ENCODE assay signal across 8 mouse cellular contexts in the genomic region with DNA sequence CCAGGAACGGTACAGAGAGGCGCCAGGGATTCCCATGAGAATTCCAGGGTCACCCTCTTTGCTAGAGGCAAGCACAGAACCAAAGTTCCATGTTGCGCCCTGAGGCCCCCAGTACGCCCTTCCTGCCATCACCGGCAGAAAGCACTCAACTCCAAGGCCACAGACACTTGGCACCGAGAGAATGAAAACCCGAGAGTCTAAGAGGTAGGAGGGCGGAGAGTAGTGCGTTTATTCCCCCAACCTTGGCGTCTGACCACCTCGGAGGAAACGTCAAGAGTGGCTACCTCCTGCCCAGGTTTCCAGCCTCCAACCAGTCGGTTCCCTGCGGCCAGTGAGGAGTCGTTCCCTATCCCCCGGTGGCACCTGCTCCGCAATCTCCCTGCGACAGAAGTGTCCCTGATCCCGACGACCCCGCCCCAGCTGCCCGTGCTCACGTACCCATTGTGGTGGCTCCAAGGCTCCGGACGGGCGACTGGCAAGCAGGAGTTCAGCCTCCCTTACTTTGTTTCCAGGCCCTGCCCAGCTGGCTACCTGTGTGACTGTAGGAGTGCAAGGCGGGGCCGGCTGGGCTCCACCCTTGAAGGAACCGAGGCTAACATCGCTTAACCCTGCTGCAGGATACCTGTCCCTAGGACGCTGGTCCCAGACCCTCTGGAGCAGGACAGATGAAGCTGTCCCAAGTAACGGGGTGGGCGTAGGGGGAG. TPM values are rescaled to one million over a fixed set of nuclear protein-coding genes. Genes with fewer than 3 reads are reported as not detected.
DNase-seq lines count a peak whose midpoint lies in the region; ATAC-seq lines count a peak whose summit lies in the region.

Slc15a1 (minus strand) TSS at position 472 of the 704 bp plus-strand sequence.

- DNase-seq in embryo, embryonic 9.5 days (ENCODE audit: extremely low spot score) = peak; percentile 16
- no peak for DNase-seq in embryo, embryonic 11 days
- DNase-seq in forebrain, embryonic 11.5 days (ENCODE audit: low spot score) = no peak
- DNase-seq in left cerebral cortex, postnatal 4 days = no peak
- no peak for DNase-seq in cerebellum, adult 9-10 months

- 10% methylated on average over 33 of the region's 33 CpGs for WGBS in forebrain, embryonic 11.5 days
- 11% methylated on average over 33 of the region's 33 CpGs for WGBS in limb, embryonic 12.5 days
- 11% methylated on average over 33 of the region's 33 CpGs for WGBS in midbrain, embryonic 15.5 days

- no peaks in the 10 kb centered on the region for H3K9me3 ChIP-seq in forebrain, embryonic 11.5 days (ENCODE audit: control insufficient read depth, low read length)
- H3K9me3 ChIP-seq in limb, embryonic 12.5 days = no peaks in the 10 kb centered on the region
- no peaks in the 10 kb centered on the region for H3K9me3 ChIP-seq in midbrain, embryonic 15.5 days

- H3K27ac ChIP-seq in forebrain, embryonic 11.5 days (ENCODE audit: low read depth, low read length) = no peak within 1 kb of the TSS
- no peak within 1 kb of the TSS for H3K27ac ChIP-seq in limb, embryonic 12.5 days
- no peak within 1 kb of the TSS for H3K27ac ChIP-seq in midbrain, embryonic 15.5 days

- H3K27me3 ChIP-seq in forebrain, embryonic 11.5 days (ENCODE audit: control insufficient read depth, insufficient read depth, low read length) = peaks cover 22% of the 10 kb centered on the region; the same call in 1 of the 2 replicates
- peaks cover 65% of the 10 kb centered on the region for H3K27me3 ChIP-seq in limb, embryonic 12.5 days
- H3K27me3 ChIP-seq in midbrain, embryonic 15.5 days (replicated peaks) = peaks cover 21% of the 10 kb centered on the region

- H3K4me2 ChIP-seq in forebrain, embryonic 11.5 days (ENCODE audit: low read depth, low read length, severe bottlenecking) = peak within 1 kb of the TSS; percentile 40
- H3K4me2 ChIP-seq in limb, embryonic 12.5 days = peak within 1 kb of the TSS; percentile 42
- H3K4me2 ChIP-seq in midbrain, embryonic 15.5 days = peak within 1 kb of the TSS; percentile 30

- 0 out of 2 replicates have a peak, but pooled peaks have one; percentile 33 for ATAC-seq in forebrain, embryonic 11.5 days (replicated peaks; ENCODE audit: low FRiP score)
- ATAC-seq in limb, embryonic 12.5 days (ENCODE audit: insufficient number of reproducible peaks, insufficient read depth, low FRiP score, low TSS enrichment, low read depth) = no peak
- no peak for ATAC-seq in midbrain, embryonic 15.5 days (replicated peaks)
- no peak for ATAC-seq in monocyte, adult 5-6 weeks (replicated peaks; ENCODE audit: insufficient number of reproducible peaks, low FRiP score, low TSS enrichment, poor library complexity, severe bottlenecking)

- H3K9ac ChIP-seq in forebrain, embryonic 11.5 days (ENCODE audit: low read length) = no peak within 1 kb of the TSS
- no peak within 1 kb of the TSS for H3K9ac ChIP-seq in limb, embryonic 12.5 days (replicated peaks)
- no peak within 1 kb of the TSS for H3K9ac ChIP-seq in midbrain, embryonic 15.5 days

- no peaks in the 10 kb centered on the region for H3K36me3 ChIP-seq in forebrain, embryonic 11.5 days (ENCODE audit: control insufficient read depth, insufficient read depth, low read length)
- no peaks in the 10 kb centered on the region for H3K36me3 ChIP-seq in limb, embryonic 12.5 days
- H3K36me3 ChIP-seq in midbrain, embryonic 15.5 days (replicated peaks) = no peaks in the 10 kb centered on the region

- peaks cover 5% of the 10 kb centered on the region; the same call in 1 of the 2 replicates for H3K4me1 ChIP-seq in forebrain, embryonic 11.5 days (replicated peaks; ENCODE audit: control insufficient read depth, insufficient read depth, low read length)
- peaks cover 6% of the 10 kb centered on the region; the same call in 1 of the 2 replicates for H3K4me1 ChIP-seq in limb, embryonic 12.5 days (replicated peaks)
- H3K4me1 ChIP-seq in midbrain, embryonic 15.5 days = peaks cover 5% of the 10 kb centered on the region; the same call in 1 of the 2 replicates

- H3K4me3 ChIP-seq in forebrain, embryonic 11.5 days (ENCODE audit: low read depth, low read length) = peak within 1 kb of the TSS; percentile 2; the same call in 1 of the 2 replicates
- H3K4me3 ChIP-seq in limb, embryonic 12.5 days (replicated peaks) = no peak within 1 kb of the TSS
- 0 out of 2 replicates have a peak within 1 kb of the TSS, but pooled peaks have one; percentile 8 for H3K4me3 ChIP-seq in midbrain, embryonic 15.5 days

- intact Hi-C loops in left cerebral cortex, postnatal 4 days (cut with DNase I) = no loop called here

RNA-seq across cellular contexts. Expression of gene Slc15a1, which starts in this region (rescaled TPM):
- not detected in 2 replicates for polyA plus RNA-seq in forebrain, embryonic 11.5 days (2014; fragmentation: Nextera tagmentation; extraction: Ambion mirVana)
- polyA plus RNA-seq in limb, embryonic 12.5 days (2016; fragmentation: Nextera tagmentation; extraction: Ambion mirVana) = not detected in 2 replicates
- polyA plus RNA-seq in midbrain, embryonic 15.5 days (2015; fragmentation: Nextera tagmentation; extraction: Ambion mirVana) = 0.08 TPM in 1 of 2 replicates, not detected in the other
- under 1 TPM in 1 of 2 experiments, not detected in 1; 0.28 TPM for total RNA-seq in left cerebral cortex, postnatal 4 days (2021)
- not detected in 3 replicates for total RNA-seq in monocyte, adult 5-6 weeks (2017)

Comparison
In these comparisons a context has a peak if more than half of its experiments do, and no peak if none do; other contexts are left out.
1. Peak in ATAC-seq, H3K4me3 ChIP-seq and H3K4me2 ChIP-seq in forebrain, embryonic 11.5 days; RNA of the gene not detected or under 1 TPM.